Comparison of ENCODE assay signal across 24 mouse cellular contexts in genomic region chr12:71332646-71333045, GRCm38 (mm10).
"Had no signal": no experiment of that assay in that cellular context is flagged by ENCODE, and none has a peak within 500 bp of the region (broad histone marks: within the 10 kb centered on the region; RNA-seq: fewer than 3 reads in every experiment).

No protein-coding gene starts in this region.

- H3K9me3 ChIP-seq: heart, embryonic 13.5 days; heart, embryonic 15.5 days; hindbrain, embryonic 13.5 days; hindbrain, embryonic 15.5 days; kidney, embryonic 15.5 days; limb, embryonic 12.5 days had no signal

- H3K4me2 ChIP-seq: heart, embryonic 15.5 days; hindbrain, embryonic 13.5 days; hindbrain, embryonic 15.5 days; kidney, embryonic 15.5 days; limb, embryonic 12.5 days; liver, embryonic 11.5 days had no signal

- H3K36me3 ChIP-seq: heart, embryonic 13.5 days; heart, embryonic 15.5 days; hindbrain, embryonic 13.5 days; hindbrain, embryonic 15.5 days; kidney, embryonic 15.5 days; limb, embryonic 12.5 days had no signal

- H3K4me3 ChIP-seq: heart, adult 2 months; heart, embryonic 13.5 days; heart, embryonic 15.5 days; hindbrain, embryonic 13.5 days; hindbrain, embryonic 15.5 days; kidney, embryonic 15.5 days; limb, embryonic 12.5 days had no signal

- H3K9ac ChIP-seq: hindbrain, embryonic 13.5 days; hindbrain, embryonic 15.5 days; kidney, embryonic 15.5 days; limb, embryonic 12.5 days had no signal

- H3K27ac ChIP-seq: heart, adult 2 months; hindbrain, embryonic 13.5 days; hindbrain, postnatal 0 days; kidney, embryonic 15.5 days; kidney, postnatal 0 days had no signal

- ATAC-seq: hindbrain, postnatal 0 days; intestine, embryonic 16.5 days had no signal

- H3K27me3 ChIP-seq: heart, embryonic 13.5 days; heart, embryonic 15.5 days; hindbrain, embryonic 13.5 days; hindbrain, embryonic 15.5 days; kidney, embryonic 15.5 days; limb, embryonic 12.5 days had no signal

- DNase-seq: gastrocnemius, postnatal 36 days; heart, adult 11 months; heart, adult 2 months; heart, postnatal 14 days; heart, postnatal 36 days; kidney, adult 11 months; kidney, adult 2 months; kidney, adult 9 months; kidney, postnatal 14 days; kidney, postnatal 36 days; layer of hippocampus, adult 9-11 months; layer of hippocampus, postnatal 36 days; left cerebral cortex, postnatal 4 days; liver had no signal
